Mouse (Mus musculus): ENCODE measurements around the gene Il9r.
A peak's percentile ranks its signal among the peaks of the same experiment; 100 is the strongest.

The Il9r gene

DNA sequence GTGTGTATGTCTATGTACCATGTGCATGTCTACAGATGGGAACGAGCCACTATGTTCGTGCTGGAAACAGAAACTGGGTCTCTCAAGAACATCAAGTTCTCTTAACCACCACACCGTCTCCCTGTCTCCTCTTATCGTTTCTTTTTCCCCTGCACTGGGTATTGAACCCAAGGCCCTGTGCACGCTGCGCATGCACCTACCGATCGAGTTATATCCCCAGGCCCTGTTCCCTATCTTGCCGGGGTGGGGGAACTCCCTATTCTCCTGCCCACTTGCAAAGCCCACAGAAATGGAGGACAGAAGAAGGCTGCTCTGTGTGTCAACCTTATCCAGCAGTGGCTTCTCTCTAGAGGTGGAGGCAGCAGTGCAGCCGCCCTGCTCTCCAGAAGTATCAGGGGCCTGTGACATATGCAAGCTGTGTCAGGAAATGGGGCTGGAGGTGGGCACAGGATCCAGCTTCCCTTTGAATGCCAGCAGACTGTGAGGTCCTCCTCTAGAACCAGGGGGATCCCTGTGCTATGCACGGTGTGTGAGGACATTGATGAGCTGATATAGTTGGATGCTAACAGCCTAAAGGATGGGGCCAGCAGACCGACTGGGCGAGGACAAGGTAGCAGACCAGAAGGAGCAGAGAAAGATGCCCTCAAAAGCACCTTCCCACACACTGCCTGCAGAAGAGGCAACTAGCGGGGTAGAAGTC, 1.7 kb downstream of the Il9r start:
- no peak for DNase-seq (ENCODE audit: low spot score in 2 of 2)

DNA sequence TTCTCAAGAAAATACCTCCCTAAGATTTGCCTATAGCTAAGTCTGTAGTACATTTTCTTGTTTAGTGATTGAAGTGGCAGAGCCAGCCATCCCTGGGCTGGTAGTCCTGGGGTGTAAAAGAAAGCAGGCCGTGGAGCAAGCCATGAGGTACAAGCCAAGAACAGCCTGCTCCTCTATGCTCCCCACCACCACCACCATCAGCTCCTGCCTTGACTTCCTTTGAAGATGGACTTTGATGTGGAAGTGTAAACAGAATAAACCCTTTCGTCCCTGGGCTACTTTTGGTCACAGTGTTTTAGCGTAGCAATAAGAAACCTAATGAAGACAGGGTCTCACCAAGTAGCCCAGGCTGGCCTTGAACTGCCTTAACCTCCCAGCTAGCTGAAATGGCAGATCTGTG, 2.3 kb downstream of the Il9r start:
- DNase-seq (ENCODE audit: low spot score in 2 of 2): no peak

DNA sequence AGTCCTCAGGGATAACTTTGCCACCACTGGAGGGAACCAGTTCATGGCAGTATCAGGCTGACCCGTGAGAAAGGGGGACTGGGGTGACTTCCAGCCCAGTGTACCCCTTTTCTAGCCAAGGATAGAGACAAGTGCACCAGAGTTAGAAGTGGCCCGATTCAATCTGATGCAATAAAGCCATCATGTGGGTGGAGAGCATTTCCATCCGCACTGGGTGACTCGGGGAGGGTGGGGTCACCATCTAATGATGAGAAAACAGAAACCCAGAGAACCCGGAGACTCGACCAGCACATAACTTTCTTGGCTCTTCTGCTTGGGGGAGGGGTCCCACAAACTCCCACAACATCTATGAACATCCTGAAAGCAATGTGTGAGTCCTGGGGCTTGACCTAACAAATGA, 3.4 kb downstream of the Il9r start:
- no peak for DNase-seq (ENCODE audit: low spot score in 2 of 2)

DNA sequence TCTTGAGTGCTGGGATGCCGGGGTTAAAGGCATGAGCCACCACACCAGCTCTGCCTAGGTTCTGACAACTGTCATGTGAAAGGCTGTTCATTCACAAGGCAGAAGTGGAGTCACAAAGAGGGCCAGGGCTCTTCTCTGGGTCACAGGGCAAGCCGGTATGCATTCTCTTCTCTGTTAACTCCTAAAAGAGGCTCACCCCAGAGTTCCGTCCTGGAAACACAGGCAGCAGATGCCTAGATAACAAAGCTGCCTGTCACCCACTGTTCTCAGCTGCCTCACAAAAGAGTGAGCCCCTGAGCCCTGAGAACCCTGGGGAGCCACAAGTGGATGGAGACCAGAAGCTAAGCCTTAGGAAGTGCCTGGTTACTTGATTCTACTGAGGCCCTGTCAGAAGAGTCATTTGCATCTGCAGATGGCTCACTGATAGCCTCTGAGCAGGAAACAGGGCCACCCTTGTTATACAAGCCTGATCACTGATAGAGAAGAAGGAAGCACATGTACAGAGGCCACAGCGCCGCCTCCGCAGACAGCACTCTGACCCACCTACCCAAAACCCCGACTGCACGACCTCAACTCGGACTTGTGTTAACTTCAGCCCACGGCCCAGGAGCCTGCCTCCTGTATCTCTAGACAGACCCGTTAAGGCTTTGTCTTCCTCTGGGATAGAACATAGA, 4.1 kb downstream of the Il9r start:
- DNase-seq (ENCODE audit: low spot score in 2 of 2): no peak

DNA sequence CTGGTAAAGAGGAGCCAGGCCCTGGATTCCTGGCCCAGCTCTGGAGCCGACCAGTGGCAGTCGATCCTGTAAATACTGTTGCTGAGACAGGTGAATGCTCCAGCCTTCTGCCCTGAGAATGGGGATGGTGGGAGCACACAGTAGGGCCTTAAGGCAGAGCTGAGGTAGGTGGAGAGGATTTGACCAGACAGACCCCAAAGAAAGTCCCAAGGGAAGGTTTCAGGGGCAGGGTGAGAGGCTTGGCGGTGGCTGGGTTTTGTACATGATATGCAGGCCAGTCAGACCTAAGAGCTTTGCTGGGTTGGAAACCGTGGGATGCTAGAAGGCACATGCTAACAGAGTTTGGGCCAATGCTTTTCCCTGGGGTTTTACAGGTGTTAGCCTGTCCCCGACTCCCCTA, 5.5 kb downstream of the Il9r start:
- DNase-seq (ENCODE audit: low spot score in 2 of 2): no peak

DNA sequence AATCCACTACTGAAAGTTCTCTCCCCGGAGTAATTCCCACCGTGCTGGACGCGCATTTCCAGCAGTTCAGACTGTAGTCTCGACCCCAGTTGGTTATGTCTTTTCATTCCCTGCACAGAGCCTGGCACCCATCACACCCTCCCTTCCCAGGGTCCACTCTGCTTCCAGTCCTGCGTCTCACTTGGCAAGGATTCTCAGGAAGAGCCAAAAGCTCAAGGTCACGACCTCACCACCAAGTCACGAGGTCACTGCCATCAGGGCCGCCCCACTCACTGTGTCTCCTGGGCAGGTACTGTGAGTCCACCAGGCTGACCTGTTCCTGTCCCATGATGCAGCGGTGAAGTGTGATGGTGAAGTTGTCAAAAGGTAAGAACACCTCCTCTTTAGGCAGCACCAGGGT, 6.0 kb downstream of the Il9r start:
- no peak for DNase-seq (ENCODE audit: low spot score in 2 of 2)

DNA sequence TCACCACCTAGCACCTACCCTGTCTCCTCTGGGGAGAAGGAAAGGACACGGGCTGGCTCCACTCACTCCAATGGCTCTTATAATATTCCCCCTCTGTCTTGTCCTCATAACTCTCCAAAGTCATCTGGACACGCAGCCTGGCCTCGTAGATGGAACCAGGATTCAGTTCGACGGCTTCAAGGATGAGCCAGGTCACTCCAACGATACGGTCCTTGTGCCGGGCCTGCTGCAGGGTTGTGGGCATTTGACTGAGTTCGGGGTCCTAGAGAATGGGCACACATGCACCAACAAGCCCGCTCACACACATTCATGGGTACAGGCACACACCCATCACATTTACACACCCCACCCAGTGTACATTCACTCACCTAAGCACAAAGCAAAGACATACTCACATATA, 6.9 kb downstream of the Il9r start:
- no peak for DNase-seq (ENCODE audit: low spot score in 2 of 2)

DNA sequence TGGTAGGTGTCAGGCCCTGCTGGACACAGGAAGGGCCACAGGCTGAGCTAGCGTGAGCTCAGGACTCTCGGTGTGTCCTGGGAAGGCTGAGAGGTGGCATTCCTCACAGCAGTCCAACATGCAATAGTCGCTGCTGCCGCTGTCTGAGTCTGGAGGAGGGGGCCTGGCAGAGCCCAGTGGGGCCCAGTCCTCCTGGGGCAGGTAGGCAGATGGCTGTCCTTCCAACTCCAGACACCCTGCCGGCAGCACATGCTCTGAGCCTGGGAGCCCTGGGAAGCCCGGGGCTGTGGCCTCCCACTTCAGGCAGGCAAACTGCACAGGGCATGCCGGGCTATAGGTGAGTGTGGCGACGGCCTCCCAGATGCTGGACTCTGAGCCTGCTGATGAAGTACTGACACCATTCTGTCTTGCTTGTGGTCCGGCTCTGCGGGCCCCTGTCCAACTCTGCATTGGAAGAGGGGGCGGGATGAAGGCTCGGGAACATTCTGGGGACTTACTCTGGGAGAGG, 9.4 kb downstream of the Il9r start:
- no peak for DNase-seq (ENCODE audit: low spot score in 2 of 2)

DNA sequence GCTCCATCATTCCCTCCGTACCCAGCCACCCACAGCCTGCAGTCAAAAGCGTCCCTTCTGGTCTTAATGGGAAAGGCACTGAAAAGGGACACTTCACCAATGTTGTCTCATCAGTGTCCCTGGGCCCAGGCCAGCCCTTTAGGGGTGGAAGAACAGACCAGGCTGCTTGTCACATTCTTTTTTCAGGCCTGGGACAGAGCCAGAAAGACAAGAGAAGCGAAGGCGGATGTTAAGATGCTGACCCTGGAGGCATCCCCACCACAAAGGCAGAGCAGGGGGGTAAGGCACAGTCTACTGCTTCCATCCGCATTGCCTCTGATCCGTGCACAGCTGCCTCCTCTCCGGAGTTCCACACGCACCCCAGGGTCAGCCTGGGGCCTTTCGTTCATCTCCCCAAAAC, 10.0 kb downstream of the Il9r start:
- DNase-seq (ENCODE audit: low spot score in 2 of 2): no peak

DNA sequence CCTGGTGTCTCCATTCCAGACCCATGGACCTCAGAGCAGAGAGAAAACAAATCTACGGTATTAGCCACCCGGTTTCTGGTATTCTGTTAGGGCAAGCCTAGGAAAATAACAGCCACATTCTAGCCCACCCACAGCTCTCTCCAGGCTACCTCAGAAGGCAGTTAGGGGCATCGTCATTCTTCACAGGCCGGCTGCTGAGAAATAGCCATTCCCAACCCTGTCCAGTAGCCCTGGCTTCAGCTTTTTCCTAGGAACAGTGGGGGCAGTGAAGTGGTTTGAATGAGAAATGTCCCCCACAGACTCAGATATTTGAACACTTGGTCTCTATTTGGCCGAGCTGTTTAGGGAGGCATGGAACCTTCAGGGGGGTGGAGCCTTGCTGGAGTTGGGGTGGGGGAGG, 10.6 kb downstream of the Il9r start:
- no peak for DNase-seq (ENCODE audit: low spot score in 2 of 2)

DNA sequence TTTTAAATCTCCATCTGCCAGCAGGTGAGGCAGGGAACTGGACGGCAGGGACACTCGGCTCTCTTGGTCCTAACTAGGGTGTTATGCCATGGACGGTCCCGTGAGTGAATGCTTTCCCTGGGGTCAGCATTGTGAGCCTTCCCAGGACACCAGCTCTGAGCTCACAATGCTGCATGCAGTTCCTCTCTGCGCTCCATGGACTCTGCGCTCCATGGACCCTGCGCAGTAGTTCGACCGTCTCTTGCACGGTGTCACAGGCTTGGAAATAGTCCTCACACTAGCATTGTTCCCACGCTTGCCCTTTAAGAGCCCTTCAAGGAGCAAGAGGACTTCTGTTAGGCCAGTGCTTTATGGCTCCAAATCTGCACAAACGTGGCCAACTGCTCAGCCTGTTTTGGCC, 11.2 kb downstream of the Il9r start:
- DNase-seq (ENCODE audit: low spot score in 2 of 2): no peak

DNA sequence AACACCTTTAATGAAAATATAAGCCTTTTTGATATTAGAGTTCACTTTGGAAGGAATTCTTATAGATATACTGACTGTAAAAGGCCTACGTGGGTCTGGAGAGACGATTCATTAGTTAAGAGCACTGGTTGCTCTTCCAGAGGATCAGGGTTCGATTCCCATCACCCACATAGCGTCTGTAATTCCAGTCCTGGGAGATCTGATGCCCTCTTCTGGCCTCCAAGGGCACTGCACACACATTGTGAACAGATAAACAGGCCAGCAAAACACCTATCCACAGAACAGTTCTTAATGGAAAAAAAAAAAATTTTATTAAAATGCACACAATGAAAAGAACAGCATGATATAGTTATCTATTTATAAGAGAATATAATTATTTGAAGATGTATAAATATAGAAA, 12.8 kb downstream of the Il9r start:
- DNase-seq (ENCODE audit: low spot score in 2 of 2): no peak

DNA sequence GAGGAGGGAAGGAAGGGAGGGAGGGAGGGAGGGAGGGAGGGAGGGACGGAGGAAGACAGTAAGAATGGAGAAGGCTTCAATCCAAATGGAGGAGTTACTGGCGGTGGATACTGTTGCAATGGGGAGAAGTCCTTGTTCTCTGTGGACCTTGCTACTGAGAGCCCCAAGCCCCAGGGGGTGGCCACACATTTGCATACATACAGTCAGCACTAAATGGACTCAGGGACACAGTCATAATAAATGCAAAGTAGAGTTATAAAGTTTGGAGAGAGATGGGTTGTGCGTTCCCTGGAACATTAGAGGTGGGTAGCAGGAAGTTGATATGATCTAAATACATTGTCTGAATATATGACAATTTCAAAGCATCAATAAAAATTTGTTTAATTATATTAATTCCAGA, 14.0 kb downstream of the Il9r start:
- DNase-seq (ENCODE audit: low spot score in 2 of 2): no peak

DNA sequence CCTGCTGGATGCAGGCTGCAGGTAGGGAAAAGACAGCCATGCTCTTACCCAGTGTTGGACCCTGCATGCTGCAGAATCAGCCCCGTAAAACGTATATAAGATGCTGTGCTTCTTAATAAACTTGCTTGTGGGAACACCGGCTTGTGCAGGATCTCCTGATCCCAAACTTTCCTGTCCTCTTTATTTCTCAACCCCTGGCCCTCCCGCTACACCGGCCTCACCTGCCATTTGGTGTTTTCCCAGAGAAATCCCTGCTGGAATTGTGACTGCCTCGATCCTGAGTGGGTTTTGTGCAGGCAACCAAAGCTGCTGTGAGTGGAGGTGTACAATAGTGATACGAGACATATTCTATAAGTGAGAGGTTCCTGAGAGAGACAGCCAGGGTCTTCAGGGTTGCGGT, 15.6 kb downstream of the Il9r start:
- no peak for DNase-seq (ENCODE audit: low spot score in 2 of 2)

DNA sequence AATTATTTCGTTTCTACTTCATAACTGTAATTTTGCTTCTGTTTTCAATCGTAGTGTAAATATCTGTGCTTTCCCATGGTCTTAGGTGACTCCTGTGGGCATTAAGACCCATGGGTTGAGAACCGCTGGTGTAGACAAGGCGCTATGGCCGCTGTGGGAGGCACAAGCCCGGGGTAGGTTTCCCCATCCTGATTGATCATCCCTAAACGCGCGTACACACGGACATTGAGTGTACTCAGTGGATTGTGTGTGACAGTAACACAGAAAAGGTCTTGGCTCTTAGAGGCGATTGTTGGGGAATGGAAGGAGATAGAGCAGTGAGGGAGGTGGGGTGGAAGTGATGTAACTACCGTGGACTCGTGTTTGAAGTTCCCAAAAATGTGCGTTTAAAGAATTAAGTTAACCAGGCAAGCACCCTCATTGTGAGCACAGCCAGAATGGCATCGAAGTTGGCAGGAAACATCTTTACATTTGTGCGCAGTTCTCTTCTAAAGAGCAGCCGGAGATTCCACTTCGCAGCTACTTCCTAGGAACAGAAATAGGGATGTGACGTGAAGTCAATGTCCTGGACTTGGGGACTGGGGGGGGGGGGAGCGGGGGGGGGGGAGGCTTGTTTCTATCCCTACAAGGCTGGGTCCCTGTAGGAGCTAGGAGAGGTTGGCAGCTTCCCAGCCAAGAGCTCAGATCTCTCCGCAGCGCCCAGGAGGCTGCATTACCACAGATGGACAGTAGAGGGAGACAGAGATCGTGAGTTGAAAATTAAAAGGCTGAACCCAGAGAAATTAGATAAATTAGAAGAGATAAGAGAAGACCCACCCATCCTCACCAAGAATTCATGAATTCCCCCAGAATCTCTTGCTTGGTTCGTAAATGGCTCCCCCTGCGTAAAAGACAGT, 17.9 kb downstream of the Il9r start:
- DNase-seq (ENCODE audit: low spot score in 2 of 2): peak; percentile 36 to 92

DNA sequence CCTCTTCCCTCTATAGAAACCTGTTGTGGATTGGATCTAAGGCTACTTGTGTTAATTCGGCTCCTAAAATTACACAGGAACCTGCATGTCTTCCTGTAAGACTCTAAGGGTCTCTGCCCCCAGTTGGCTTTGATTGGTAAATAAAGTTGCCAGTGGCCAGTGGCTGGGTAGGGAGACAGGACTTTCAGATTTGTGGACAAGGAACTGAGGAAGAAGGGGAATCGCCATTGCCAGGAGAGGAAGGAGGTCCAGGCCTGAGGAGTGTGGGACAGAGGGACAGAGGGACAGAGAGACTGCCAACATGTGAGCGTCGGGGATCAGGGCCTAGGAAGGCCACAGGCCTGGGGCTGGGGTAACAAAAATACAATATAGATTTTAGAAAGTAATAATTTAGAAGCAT, 18.8 kb downstream of the Il9r start:
- no peak for DNase-seq (ENCODE audit: low spot score in 2 of 2)

DNA sequence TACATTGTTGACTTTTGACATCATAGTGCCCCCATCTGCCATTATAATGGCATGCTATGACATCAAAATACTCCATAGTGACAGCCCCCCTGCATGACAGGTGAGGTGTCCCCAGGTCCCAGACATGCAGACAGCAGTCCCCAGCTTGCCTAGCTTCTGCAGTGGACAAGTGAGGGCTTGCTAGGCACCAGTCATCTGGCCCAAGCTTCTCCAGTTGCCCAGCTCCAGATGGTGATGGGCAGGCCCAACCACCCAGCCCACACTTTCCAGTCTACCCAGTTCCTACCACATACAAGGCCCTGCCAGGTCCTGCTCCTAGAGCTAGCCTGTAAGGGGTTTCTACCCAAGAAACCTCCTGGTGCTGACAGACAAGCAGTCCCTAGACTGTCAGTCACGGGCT, 21.6 kb downstream of the Il9r start:
- DNase-seq (ENCODE audit: low spot score in 2 of 2): no peak

DNA sequence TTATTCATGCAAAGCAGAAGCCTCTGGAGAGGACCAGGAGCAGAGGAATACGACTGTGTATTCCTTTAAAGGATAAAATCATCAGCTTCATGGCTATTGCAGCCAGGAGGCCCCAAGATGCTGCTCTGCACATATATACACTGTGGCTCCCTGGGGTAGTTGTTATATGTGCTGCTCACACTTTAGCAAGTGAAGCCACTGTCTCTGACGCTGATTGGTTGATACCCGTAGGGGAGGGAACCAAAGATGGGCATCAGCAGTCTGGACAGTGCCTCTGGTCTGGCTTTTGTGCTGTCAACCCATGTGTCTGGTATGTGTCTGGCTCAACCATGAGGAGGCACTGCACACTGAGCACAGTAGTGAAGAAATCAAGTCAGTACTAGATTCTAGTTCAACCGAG, 33.4 kb downstream of the Il9r start:
- no peak for DNase-seq (ENCODE audit: low spot score in 2 of 2)

DNA sequence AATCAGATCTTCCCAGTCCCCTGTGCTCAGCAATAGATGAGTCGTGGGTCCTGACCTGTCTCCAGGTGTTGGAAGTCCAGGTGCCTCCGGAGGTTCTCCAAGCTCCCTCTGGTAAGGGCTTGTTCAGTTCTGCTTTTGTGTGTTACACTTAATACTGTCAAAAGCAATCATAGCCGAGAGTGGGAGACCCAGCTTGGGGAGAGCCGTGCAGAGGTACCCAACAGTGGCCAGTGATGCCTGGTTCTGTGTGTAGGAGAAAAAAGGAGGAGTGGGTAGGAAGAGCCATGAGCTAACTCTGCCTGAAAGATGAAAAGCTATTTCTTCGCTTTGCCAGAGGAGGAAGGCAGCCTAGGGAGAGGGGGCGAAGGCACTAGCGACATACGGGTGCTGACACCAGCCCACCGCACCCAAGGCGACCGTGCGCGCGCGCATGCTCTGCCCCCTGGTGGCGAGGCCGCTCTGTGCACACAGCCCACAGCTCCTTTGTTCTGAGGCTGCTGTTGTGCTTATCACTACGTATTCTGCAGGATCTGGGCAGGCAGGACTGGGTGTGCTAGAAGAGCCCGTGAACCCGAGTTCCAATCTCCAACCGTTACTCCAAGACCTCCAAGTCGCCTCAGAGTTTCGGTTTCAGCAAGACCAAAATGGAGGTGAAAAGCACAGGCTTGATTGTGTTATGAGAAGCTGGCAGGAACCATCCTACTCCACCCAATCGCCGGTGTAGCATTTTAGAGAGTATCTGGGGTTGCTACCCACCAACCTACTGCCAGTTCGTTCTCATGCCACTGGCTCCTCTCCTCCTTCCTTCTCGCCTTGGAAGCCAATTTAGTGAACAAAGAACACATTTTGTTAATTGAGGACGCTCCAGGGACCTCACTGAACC, 37.9 kb downstream of the Il9r start:
- peak; percentile 67 to 87 for DNase-seq (ENCODE audit: low spot score in 2 of 2)

DNA sequence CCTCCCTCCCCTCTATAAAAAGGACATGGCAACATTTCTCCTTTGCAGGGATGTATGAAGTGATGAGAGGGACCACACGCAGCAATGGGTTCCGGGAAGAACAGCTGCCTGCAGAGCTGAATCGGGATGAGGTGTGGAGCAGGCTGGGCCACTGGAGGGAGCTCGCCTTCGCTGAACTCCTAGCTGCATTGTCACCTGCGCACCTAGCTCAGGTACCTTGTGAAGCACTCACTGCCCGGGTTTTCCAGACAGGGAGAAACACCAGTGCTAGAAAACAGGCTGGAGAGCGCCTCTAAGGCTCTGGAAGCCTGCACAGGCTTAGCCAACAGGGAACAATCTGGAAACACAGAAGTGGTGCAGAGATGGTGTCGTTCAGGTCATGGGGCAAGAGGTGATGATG, 38.6 kb downstream of the Il9r start:
- DNase-seq (ENCODE audit: low spot score in 2 of 2): peak in 1 of 2 experiments; percentile 22

DNA sequence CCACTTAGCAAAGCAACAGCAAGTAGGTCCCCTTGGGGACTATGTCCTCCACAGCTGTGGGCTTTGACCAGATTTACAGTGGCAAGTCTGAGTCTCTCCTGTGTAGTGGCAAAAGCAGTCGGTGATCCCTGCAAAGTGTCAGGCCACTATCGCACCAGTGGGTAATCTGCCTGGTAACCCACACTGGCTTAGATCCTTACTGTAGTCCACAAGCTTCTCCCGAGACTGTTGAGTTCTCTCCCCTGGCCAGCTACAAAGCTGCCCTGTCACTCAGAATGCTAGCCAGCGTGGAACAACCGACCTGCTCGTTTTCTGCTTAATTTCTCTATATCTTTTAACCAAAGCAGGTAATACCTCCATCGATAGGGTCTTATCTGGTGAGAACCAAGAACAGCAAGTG, 39.7 kb downstream of the Il9r start:
- DNase-seq (ENCODE audit: low spot score in 2 of 2): no peak

DNA sequence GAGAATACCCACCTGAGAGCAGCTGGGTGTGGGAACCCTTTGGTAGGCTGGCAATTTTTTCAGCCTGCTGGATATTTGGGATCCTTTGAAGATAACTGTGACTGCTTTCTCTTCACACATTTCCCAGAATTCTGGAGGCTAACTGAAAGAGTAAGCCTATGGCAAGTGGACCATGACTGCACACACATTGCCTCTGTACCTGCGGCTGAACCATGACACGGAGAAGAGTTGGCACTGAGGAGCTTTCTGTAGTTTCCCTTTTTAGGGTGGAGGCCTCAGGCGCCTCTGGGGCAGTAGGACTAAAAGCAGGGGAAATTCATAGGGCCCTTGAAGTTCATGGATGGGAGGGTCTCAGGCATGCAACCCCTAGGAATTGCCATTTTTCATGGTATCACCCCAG, 40.9 kb downstream of the Il9r start:
- DNase-seq (ENCODE audit: low spot score in 2 of 2): no peak
